Comparison of ENCODE assay signal across 15 mouse cellular contexts in the genomic region with DNA sequence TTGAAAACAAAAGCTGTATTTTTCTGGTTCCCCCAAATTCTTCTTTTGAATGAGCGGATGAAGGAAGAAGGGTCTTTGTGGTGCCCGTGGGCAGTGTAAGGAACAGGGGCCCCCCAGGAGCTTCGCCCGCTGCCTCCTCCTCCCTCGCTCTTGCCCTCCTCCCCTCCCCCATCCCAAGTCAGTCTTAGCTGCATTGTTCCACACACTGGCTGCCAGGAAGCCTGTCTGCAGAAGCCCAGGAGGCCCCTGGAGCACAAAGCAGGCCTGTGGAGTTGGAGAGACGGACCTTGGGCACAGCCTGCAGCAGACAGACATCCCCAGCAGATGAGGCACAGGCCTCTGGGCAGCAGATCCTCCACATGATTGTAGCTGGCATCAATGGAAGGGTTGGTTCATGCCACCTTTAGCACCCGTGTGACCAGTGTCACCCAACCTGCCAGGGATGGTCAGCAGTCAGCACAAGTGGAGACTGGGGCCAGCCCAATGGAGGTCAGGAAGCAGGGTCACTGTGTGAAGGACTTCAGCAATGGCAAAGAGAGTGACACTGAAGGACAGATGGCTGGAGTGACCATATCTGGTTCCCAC. TPM values are rescaled to one million over a fixed set of nuclear protein-coding genes. Genes with fewer than 3 reads are reported as not detected.
DNase-seq lines count a peak whose midpoint lies in the region; ATAC-seq and TF ChIP-seq lines count a peak whose summit lies in the region.
"Had no signal": no experiment of that assay in that cellular context is flagged by ENCODE, and none has a peak within 500 bp of the region (broad histone marks: within the 10 kb centered on the region; RNA-seq: fewer than 3 reads in every experiment).

No protein-coding gene starts in this region.

- 0 out of 2 replicates have a peak, but pooled peaks cover 2% of the 10 kb centered on the region for H3K4me1 ChIP-seq in lung, embryonic 16.5 days (replicated peaks; ENCODE audit: control insufficient read depth, insufficient read depth, low read length)
- no peaks in the 10 kb centered on the region for H3K4me1 ChIP-seq in lung, postnatal 0 days (ENCODE audit: insufficient read depth, low read depth, low read length)
- H3K4me1 ChIP-seq in limb, embryonic 11.5 days (ENCODE audit: control insufficient read depth, insufficient read depth, low read length), result 0 out of 2 replicates have a peak, but pooled peaks cover 3% of the 10 kb centered on the region
- H3K4me1 ChIP-seq: stomach, embryonic 15.5 days had no signal

- no peak overlapping the region for H3K27ac ChIP-seq in lung, embryonic 16.5 days (ENCODE audit: low read length)
- H3K27ac ChIP-seq in lung, postnatal 0 days (ENCODE audit: low read length), result no peak overlapping the region
- 0 out of 2 replicates have a peak overlapping the region, but pooled peaks have one; percentile 21 for H3K27ac ChIP-seq in limb, embryonic 11.5 days (replicated peaks; ENCODE audit: low read depth, low read length)
- H3K27ac ChIP-seq: stomach, embryonic 15.5 days had no signal

- H3K4me3 ChIP-seq in lung, embryonic 16.5 days (ENCODE audit: low read length), result no peak overlapping the region
- H3K4me3 ChIP-seq in lung, postnatal 0 days (ENCODE audit: low read depth, low read length), result no peak overlapping the region
- no peak overlapping the region for H3K4me3 ChIP-seq in limb, embryonic 11.5 days (ENCODE audit: low read depth, low read length)
- H3K4me3 ChIP-seq: stomach, embryonic 15.5 days had no signal

- no peaks in the 10 kb centered on the region for H3K36me3 ChIP-seq in lung, embryonic 16.5 days (ENCODE audit: control insufficient read depth, insufficient read depth, low read length)
- H3K36me3 ChIP-seq in lung, postnatal 0 days (ENCODE audit: insufficient read depth, low read length), result no peaks in the 10 kb centered on the region
- no peaks in the 10 kb centered on the region for H3K36me3 ChIP-seq in limb, embryonic 11.5 days (ENCODE audit: control insufficient read depth, insufficient read depth, low read length)
- H3K36me3 ChIP-seq: stomach, embryonic 15.5 days had no signal

- no peak for TF ChIP-seq CTCF in lung, postnatal 0 days (IDR thresholded peaks at IDR 0.05)

- no peaks in the 10 kb centered on the region for H3K27me3 ChIP-seq in lung, embryonic 16.5 days (ENCODE audit: control insufficient read depth, insufficient read depth, low read depth, low read length)
- H3K27me3 ChIP-seq in lung, postnatal 0 days (replicated peaks; ENCODE audit: insufficient read depth, low read length), result no peaks in the 10 kb centered on the region
- no peaks in the 10 kb centered on the region for H3K27me3 ChIP-seq in limb, embryonic 11.5 days (ENCODE audit: control insufficient read depth, insufficient read depth, low read length)
- H3K27me3 ChIP-seq: stomach, embryonic 15.5 days had no signal

- H3K9ac ChIP-seq in lung, embryonic 16.5 days (ENCODE audit: low read length), result no peak overlapping the region
- no peak overlapping the region for H3K9ac ChIP-seq in lung, postnatal 0 days (replicated peaks; ENCODE audit: low read depth)
- no peak overlapping the region for H3K9ac ChIP-seq in limb, embryonic 11.5 days (ENCODE audit: low read length)
- H3K9ac ChIP-seq: stomach, embryonic 15.5 days had no signal

- H3K9me3 ChIP-seq in lung, embryonic 16.5 days (ENCODE audit: control insufficient read depth, low read length), result peaks cover 3% of the 10 kb centered on the region; the same call in 1 of the 2 replicates
- peaks cover 3% of the 10 kb centered on the region; the same call in 1 of the 2 replicates for H3K9me3 ChIP-seq in lung, postnatal 0 days (ENCODE audit: low read length)
- H3K9me3 ChIP-seq in limb, embryonic 11.5 days (ENCODE audit: control insufficient read depth, low read length), result no peaks in the 10 kb centered on the region
- H3K9me3 ChIP-seq: stomach, embryonic 15.5 days had no signal

- DNase-seq in embryo, embryonic 10 days (ENCODE audit: low spot score), result peak; percentile 39
- DNase-seq in embryo, embryonic 9.5 days (ENCODE audit: extremely low spot score), result no peak
- no peak for DNase-seq in lung, postnatal 0 days (ENCODE audit: low spot score)
- no peak for DNase-seq in limb, embryonic 11.5 days (ENCODE audit: low spot score)
- DNase-seq in retina, postnatal 1 day, result peak; percentile 67
- DNase-seq in kidney, adult 8-10 months, result no peak
- DNase-seq in adrenal gland, postnatal 25 days, result no peak
- DNase-seq: cerebellum, adult 9-11 months; heart, adult 18-20 months; lung, postnatal 4 days had no signal

- WGBS in lung, embryonic 16.5 days, result 62% methylated on average over 7 of the region's 7 CpGs
- WGBS in lung, postnatal 0 days, result 58% methylated on average over 7 of the region's 7 CpGs
- WGBS in limb, embryonic 11.5 days, result 74% methylated on average over 7 of the region's 7 CpGs

- H3K4me2 ChIP-seq in lung, embryonic 16.5 days (ENCODE audit: low read depth, low read length), result no peak overlapping the region
- H3K4me2 ChIP-seq in lung, postnatal 0 days (replicated peaks; ENCODE audit: low read depth, low read length), result no peak overlapping the region
- H3K4me2 ChIP-seq in limb, embryonic 11.5 days (ENCODE audit: low read depth, severe bottlenecking), result no peak overlapping the region
- H3K4me2 ChIP-seq: liver, embryonic 11.5 days; stomach, embryonic 15.5 days had no signal

- TF ChIP-seq EP300 in lung, postnatal 0 days (IDR thresholded peaks at IDR 0.05), result no peak

- peak; percentile 31 for ATAC-seq in lung, embryonic 16.5 days (ENCODE audit: low read depth)
- no peak for ATAC-seq in lung, postnatal 0 days
- no peak for ATAC-seq in limb, embryonic 11.5 days (ENCODE audit: insufficient number of reproducible peaks, low FRiP score, low TSS enrichment, low read depth)
- ATAC-seq: intestine, postnatal 0 days had no signal

RNA-seq across cellular contexts. Expression of a gene that starts 27.9 kb away (rescaled TPM):
- 23.4 and 28.2 TPM in 2 replicates for polyA plus RNA-seq in lung, embryonic 16.5 days (2015; fragmentation: Nextera tagmentation; extraction: Ambion mirVana)
- polyA plus RNA-seq in lung, postnatal 0 days (2015; fragmentation: Nextera tagmentation; extraction: Ambion mirVana), result 24.1 and 25.5 TPM in 2 replicates
- polyA plus RNA-seq in limb, embryonic 11.5 days (2014; fragmentation: Nextera tagmentation; extraction: Ambion mirVana), result 30.3 and 37.3 TPM in 2 replicates
- 1.9 and 2.2 TPM in 2 replicates for total RNA-seq in adrenal gland, postnatal 25 days (2021)

RNA-seq across cellular contexts. Expression of a gene that starts 38.0 kb away (rescaled TPM):
- polyA plus RNA-seq in lung, embryonic 16.5 days (2015; fragmentation: Nextera tagmentation; extraction: Ambion mirVana), result 144 and 148 TPM in 2 replicates
- polyA plus RNA-seq in lung, postnatal 0 days (2015; fragmentation: Nextera tagmentation; extraction: Ambion mirVana), result 249 and 268 TPM in 2 replicates
- polyA plus RNA-seq in limb, embryonic 11.5 days (2014; fragmentation: Nextera tagmentation; extraction: Ambion mirVana), result 107 and 109 TPM in 2 replicates
- 143 and 163 TPM in 2 replicates for total RNA-seq in adrenal gland, postnatal 25 days (2021)

RNA-seq across cellular contexts. Expression of a gene that starts 56.3 kb away (rescaled TPM):
- polyA plus RNA-seq in lung, embryonic 16.5 days (2015; fragmentation: Nextera tagmentation; extraction: Ambion mirVana), result 36.0 and 39.2 TPM in 2 replicates
- 19.8 and 21.6 TPM in 2 replicates for polyA plus RNA-seq in lung, postnatal 0 days (2015; fragmentation: Nextera tagmentation; extraction: Ambion mirVana)
- polyA plus RNA-seq in limb, embryonic 11.5 days (2014; fragmentation: Nextera tagmentation; extraction: Ambion mirVana), result 47.3 and 48.0 TPM in 2 replicates
- total RNA-seq in adrenal gland, postnatal 25 days (2021), result 16.1 and 21.1 TPM in 2 replicates

RNA-seq across cellular contexts. Expression of a gene that starts 58.5 kb away (rescaled TPM):
- 3.4 and 5.2 TPM in 2 replicates for polyA plus RNA-seq in lung, embryonic 16.5 days (2015; fragmentation: Nextera tagmentation; extraction: Ambion mirVana)
- polyA plus RNA-seq in lung, postnatal 0 days (2015; fragmentation: Nextera tagmentation; extraction: Ambion mirVana), result 1.8 and 2.6 TPM in 2 replicates
- 0.71 and 0.75 TPM in 2 replicates for polyA plus RNA-seq in limb, embryonic 11.5 days (2014; fragmentation: Nextera tagmentation; extraction: Ambion mirVana)
- total RNA-seq in adrenal gland, postnatal 25 days (2021), result not detected in 2 replicates
- polyA plus RNA-seq: neural tube, embryonic 14.5 days had no signal

Comparison
In these comparisons a context has a peak if more than half of its experiments do, and no peak if none do; other contexts are left out.
1. DNase-seq: peak in embryo, embryonic 10 days (single experiment) and retina, postnatal 1 day (single experiment); none in embryo, embryonic 9.5 days (single experiment), lung, postnatal 0 days (single experiment), limb, embryonic 11.5 days (single experiment), kidney, adult 8-10 months (0 of 2) and adrenal gland, postnatal 25 days (single experiment).